Mouse (Mus musculus): ENCODE measurements around the gene Camkmt. TPM values are rescaled to one million over a fixed set of nuclear protein-coding genes. Genes with fewer than 3 reads are reported as not detected.

The Camkmt gene
- 10 to 100 TPM; 11.8 to 13.5 TPM for total RNA-seq (2021)

DNA sequence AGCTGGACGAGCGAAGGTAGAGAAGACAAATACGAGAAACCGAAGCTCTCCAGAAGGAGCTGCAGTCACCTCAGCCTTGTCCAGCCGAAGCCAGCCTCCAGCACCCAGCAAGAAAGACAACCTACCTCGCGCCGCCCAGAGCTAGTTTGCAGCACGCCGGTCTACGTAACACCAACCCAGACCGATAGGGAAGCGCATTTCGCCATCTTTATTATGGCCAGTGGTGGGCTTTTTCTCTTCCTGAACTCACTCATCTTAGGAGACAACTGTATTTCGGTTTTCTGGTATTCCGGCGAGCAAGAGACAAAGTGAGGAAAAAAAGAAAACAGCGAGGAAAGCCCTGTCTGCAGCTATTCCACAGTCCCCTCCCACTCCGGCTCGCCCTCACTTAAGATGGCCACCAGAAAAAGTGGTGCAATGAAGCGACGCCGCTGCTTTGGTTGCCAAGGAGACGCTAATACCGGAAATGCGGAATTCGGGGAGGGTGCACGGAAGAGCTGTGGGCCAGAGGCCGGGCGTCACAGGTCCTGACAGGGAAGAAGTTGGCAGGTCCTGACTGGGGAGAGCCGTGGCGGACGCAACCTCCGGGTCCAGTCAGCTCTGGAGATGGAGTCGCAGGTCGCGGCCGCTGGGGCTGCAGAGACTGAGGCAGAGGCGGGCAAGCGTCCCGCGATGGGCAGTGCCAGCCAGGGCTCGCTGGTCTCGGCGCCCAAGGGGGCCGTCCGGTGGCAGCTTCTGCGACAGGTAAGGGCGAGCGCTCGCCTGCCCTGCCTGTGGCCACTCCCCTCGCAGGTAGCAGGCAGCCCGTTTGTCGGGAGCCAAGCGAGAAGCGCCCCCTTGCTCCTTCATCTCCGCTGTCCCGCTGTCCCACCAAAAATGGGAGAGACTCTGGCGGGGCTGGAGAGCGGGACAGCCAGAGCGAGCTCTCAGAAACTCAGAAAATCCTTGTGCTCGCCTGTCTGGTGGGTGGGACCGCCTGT is at the start of gene Camkmt, which contains the start of gene Prepl:
TSS of gene Camkmt (plus strand) at position 433 of the 980 bp plus-strand sequence.
TSS of gene Prepl (minus strand) at position 122 of the 980 bp plus-strand sequence.
- DNase-seq (ENCODE audit: extremely low spot score in 1 of 2, low spot score in 1 of 2) = peak; percentile 82 to 84

GRCm38 (mm10) chr17:85040913-85041312 is 49.4 kb upstream of the Camkmt start:
- no peak for DNase-seq (ENCODE audit: extremely low spot score in 1 of 2, low spot score in 1 of 2)

GRCm38 (mm10) chr17:85042419-85042818 is 47.9 kb upstream of the Camkmt start:
- no peak for DNase-seq (ENCODE audit: extremely low spot score in 1 of 2, low spot score in 1 of 2)

DNA sequence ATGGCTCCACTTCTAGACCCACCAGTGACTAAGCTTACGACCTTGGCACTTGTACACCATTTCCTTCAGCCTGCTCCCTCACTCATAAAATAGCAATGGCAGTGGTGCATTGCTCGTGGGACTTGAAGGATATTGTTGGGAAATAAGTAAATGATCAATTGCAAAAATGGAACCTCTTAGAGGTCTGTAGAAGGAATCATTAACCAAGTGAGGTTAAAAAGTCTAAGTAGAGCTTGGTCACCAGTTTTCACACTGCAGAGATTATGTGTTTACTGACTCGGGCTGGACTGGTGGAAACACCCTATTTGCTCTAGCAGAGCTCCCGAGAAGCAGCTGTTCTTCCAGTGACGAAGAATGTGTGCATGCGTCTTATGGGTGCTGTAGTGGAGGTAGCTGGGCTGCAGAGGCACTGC is 46.9 kb upstream of the Camkmt start:
- no peak for DNase-seq (ENCODE audit: extremely low spot score in 1 of 2, low spot score in 1 of 2)

DNA sequence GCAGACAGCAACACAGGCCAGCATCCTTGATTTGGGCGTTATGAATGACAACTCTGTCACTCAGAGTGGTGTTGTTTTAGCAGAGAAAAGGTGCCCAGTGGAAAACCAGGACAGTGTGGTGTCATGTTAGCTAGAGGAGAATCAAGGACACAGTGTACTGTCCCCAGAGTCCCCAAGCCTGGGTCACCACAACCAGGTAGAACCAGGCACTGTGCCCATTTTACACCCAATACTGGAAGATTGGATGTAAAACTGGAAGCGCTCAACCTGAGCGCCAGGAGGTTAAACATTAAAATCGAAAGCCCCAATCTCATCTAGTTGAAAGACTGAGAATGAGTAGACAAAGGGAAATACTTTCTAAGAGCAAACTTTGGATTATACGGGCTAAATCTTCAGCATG is 45.9 kb upstream of the Camkmt start:
- DNase-seq (ENCODE audit: extremely low spot score in 1 of 2, low spot score in 1 of 2) = no peak

- DNase-seq (ENCODE audit: extremely low spot score in 1 of 2, low spot score in 1 of 2) = no peak
Measured at GRCm38 (mm10) chr17:85045160-85045559, 45.2 kb upstream of the Camkmt start.

- DNase-seq (ENCODE audit: extremely low spot score in 1 of 2, low spot score in 1 of 2) = no peak
Measured at GRCm38 (mm10) chr17:85048379-85048778, 42.0 kb upstream of the Camkmt start.

DNA sequence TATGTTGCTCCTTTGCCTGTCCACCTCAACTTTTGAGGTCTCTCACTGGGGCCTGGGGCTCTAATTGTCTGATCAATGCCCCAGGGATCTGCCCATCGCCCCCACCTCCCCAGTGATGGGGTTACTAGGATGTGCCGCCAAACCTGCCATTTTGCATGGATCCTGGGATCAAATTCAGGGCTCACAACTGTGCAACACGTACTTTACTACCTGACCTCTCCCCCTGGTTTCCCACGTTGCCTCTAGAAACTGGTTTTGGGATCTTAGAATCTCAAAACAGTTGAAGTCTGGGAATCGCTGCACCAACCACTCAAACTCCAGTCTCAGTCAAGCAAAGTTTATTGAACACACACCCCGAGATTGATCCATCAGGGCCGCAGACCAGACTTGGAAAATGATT is 32.1 kb upstream of the Camkmt start:
- DNase-seq (ENCODE audit: extremely low spot score in 1 of 2, low spot score in 1 of 2) = no peak

DNA sequence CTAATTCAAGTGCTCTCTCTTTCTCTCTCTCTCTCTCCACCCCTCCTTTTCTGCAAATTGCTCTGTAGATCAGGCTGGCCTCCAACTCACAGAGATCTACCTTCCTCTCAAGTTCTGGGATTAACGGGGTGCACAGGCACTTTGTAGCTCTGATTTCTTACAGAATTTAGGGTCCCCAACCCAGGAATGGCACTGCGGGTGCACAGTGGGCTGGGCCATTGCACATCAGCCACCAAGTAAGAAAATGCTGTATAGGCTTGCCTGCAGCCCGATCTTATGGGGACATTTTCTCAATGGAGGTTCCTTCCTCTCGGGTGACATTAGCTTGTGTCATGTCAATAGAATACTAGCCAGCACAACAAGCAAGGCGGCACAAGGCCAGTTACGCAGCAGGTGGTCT is 31.2 kb upstream of the Camkmt start:
- DNase-seq (ENCODE audit: extremely low spot score in 1 of 2, low spot score in 1 of 2) = no peak

DNA sequence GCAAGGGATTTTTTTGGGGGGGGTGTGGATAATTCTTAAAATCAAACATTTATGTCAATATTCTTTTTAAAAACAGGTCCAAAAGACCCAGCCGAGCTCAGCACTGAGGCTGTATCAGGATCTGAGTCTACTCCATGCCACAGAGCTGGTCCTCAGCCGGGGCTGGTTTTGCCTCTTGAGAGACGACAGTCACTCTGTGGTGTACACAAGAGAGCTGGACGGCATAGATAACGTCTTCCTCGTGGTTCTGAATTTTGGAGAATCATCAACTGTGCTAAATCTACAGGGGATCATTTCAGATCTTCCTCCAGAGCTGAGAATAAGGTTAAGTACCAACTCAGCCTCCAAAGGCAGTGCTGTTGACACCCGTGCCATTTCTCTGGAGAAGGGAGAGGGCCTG is 26.8 kb upstream of the Camkmt start:
- no peak for DNase-seq (ENCODE audit: extremely low spot score in 1 of 2, low spot score in 1 of 2)

DNA sequence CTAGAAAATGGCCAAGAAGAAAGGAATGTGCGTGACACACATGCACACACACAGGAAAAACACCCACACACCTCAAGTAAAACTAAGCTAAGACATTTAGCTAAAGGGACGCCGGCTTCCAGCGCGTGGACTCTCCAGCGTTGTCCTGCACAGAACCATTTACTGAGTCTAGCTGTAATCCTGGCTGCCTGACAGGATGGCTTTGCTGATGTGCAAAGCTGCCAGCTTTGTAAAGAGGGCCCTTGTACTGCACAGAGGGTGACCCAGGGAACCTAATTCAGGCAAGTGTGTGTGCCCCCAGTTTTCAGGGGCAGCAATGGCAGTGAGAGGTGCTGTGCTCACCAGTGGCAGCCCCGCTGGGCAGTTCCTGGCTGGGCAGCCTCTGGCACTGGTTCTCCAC is 23.0 kb upstream of the Camkmt start:
- DNase-seq (ENCODE audit: extremely low spot score in 1 of 2, low spot score in 1 of 2) = no peak

- no peak for DNase-seq (ENCODE audit: extremely low spot score in 1 of 2, low spot score in 1 of 2)
Measured at GRCm38 (mm10) chr17:85070658-85071057, 19.7 kb upstream of the Camkmt start.

DNA sequence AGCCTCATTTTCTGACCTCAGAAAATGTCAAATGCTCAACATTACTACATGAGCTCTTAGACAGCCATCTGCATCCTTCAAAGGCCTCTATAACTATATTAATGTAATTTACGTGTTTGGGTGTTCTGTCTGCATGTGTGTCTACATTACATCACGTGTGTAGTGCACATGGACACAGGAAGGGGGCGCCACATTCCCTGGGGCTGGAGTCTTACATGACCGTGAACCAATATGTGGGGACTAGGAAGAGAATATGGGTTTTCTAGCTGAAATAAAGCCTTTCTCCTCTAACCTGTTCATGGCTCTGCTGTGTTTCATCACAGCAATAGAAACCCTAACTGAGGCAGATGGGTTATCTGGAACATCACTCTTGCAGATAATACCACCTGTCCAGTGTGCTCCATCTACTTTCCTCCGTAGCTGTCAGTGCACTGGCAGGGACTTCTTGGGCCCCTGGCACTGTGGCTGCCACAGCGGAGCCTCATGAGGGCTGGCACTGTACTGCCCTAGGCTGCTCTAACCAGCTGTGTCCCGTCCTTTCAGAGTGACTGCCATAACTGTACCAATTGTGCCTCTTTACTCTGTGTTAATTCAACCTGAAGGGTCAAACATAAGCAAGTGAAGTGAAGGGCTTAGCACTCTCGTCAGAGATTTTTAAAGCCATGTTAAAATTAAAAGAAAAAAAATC is 19.1 kb upstream of the Camkmt start:
- DNase-seq (ENCODE audit: extremely low spot score in 1 of 2, low spot score in 1 of 2) = no peak

DNA sequence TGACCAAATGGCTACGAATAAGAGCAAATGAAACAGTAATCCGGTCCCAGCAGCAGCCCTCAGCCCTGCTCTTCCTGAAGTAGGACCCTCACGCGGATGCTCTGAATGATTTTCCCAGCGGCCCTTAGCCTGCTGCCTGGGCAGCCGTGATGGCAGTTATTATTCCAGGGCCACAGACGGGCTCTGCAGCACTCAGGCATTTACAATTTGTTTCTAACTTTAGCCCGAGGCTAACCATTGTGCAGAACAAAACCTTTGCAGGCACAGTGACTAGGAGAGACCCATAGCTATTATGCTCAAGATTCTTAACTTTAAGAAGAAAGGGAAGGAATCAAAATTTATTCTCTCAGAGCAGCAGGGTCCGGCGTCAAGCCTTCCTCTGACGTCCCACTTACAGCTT is 18.0 kb upstream of the Camkmt start:
- no peak for DNase-seq (ENCODE audit: extremely low spot score in 1 of 2, low spot score in 1 of 2)

GRCm38 (mm10) chr17:85073214-85073613 is 17.1 kb upstream of the Camkmt start:
- no peak for DNase-seq (ENCODE audit: extremely low spot score in 1 of 2, low spot score in 1 of 2)

DNA sequence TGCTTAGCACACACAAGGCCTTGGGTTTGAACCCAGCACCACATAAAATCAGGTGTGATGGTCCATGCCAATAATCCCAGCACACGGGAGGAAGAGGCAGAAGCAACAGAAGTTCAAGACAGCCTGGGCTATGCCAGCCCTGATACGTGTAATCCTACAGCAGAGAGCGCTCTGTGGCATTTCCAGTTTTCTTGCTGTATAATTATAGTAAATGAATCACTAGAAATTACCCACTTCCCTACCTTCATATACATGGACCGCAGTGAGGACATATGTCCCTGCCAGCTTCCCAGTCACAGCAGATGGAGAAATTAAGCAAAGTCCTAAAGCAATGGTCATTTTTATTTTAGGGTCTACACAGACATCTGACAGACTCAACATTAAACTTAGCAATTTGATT is 16.3 kb upstream of the Camkmt start:
- DNase-seq (ENCODE audit: extremely low spot score in 1 of 2, low spot score in 1 of 2) = no peak

- DNase-seq (ENCODE audit: extremely low spot score in 1 of 2, low spot score in 1 of 2) = no peak
Measured at GRCm38 (mm10) chr17:85079276-85079675, 11.1 kb upstream of the Camkmt start.

DNA sequence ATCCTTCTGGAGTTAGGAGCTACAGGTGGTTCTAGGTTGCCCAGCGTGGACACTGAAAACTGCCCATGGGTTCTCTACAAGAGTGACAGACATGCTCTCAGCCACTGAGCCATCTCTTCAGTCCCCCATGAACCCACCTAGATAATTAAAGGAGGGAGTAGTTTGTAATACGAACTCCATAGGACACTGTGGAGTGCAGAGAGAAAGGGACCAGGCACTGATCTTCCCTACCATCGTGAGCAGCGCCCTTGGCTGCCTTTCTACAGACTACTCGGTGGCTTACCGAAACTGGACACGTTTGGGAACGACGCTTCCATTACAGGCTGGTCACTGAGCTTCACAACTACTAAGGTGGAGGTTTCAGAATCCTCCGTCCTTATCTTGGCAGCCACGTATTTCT is 9.6 kb upstream of the Camkmt start:
- DNase-seq (ENCODE audit: extremely low spot score in 1 of 2, low spot score in 1 of 2) = no peak

GRCm38 (mm10) chr17:85085335-85085734 is 5.0 kb upstream of the Camkmt start:
- DNase-seq (ENCODE audit: extremely low spot score in 1 of 2, low spot score in 1 of 2) = no peak

- no peak for DNase-seq (ENCODE audit: extremely low spot score in 1 of 2, low spot score in 1 of 2)
Measured at GRCm38 (mm10) chr17:85086501-85086900, 3.9 kb upstream of the Camkmt start.

DNA sequence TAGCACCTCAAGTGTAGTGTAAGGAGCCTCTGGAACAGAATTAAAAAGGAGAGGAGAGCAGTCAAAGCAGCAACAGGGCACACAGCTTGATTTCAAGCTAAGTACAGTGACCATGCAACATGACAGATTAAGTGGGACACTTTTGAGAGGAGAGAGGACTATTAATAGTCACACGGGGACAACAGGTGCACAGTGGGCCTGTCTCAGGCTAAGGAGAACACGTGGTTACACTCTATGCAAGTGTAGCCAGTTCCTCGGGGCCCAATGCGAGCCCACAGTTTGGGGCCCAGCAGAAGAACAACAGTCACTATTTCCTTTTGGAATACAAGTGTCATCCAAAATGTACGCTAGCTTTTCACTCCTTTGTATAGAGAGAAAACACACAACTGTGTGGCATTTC is 2.8 kb upstream of the Camkmt start:
- no peak for DNase-seq (ENCODE audit: extremely low spot score in 1 of 2, low spot score in 1 of 2)

DNA sequence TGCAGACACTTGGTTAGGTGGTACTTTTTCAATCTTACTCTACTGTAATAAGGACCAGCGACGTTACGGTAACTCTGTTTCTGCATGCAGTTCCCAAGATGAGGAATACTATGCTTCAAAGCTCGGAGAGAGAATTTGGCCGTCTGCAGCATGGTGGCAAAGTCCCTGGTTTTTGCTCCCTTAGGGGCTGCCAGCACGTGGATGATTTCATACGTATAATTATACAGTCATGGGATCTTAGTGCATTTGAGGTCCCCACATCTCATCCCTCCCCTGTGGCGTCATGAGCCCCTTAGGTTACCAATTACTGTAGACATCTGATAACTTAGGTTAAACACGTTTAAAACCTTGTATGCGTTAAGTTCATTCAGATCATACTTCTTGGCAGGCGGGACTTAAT is 2.0 kb upstream of the Camkmt start:
- DNase-seq (ENCODE audit: extremely low spot score in 1 of 2, low spot score in 1 of 2) = no peak
